Mouse (Mus musculus) CH12.LX (cell line): ENCODE results near the gene Xpnpep2. TPM values are rescaled to one million over a fixed set of nuclear protein-coding genes. Genes with fewer than 3 reads are reported as not detected.

Experiments used
- DNase-seq: peaks from one replicate; pipeline ENCODE4 v3.0.0-alpha.2; 2013; ENCODE audit errors: extremely low read depth
- H3K27ac ChIP-seq: 2 replicates; pipeline ENCODE4 v1.5.1; 2012; ENCODE audit warnings: low read depth, mild to moderate bottlenecking, control low read depth, moderate library complexity; ENCODE audit not compliant: insufficient read depth
- H3K27me3 ChIP-seq: replicated peaks from 2 replicates; pipeline ENCODE3; 2012; ENCODE audit warnings: inconsistent platforms
- H3K36me3 ChIP-seq, 2 experiments: replicated peaks in 1 of 2; 2 replicates each; pipeline versions ENCODE3 to v1.6.1; 2012; ENCODE audit warnings: inconsistent platforms in 1 of 2, low read length in 1 of 2, mild to moderate bottlenecking in 1 of 2, mixed read lengths in 1 of 2, moderate library complexity in 1 of 2; ENCODE audit not compliant: control insufficient read depth in 1 of 2, insufficient read depth in 1 of 2
- H3K4me1 ChIP-seq, 2 experiments: 2 replicates each; pipeline ENCODE4 v1.6.1; 2012; ENCODE audit warnings: inconsistent platforms in 1 of 2, moderate library complexity in 1 of 2; ENCODE audit not compliant: insufficient read depth in 2 of 2, control insufficient read depth in 1 of 2
- H3K4me2 ChIP-seq: 2 replicates; pipeline ENCODE4 v1.6.1; 2012; ENCODE audit warnings: low read depth, mild to moderate bottlenecking, control low read depth; ENCODE audit not compliant: poor library complexity, insufficient read depth, severe bottlenecking
- H3K4me3 ChIP-seq, 3 experiments: fragments of 150-350 bp in 1 of 3; sonication (generic) in 1 of 3; replicated peaks in 1 of 3; 2 replicates each; pipeline versions ENCODE3 to v1.5.1; 2011 to 2012; ENCODE audit warnings: low read depth in 2 of 3, low read length in 2 of 3, mild to moderate bottlenecking in 2 of 3, moderate library complexity in 2 of 3, control low read depth in 1 of 3, improper control_type of control experiment in 1 of 3, inconsistent platforms in 1 of 3, mixed read lengths in 1 of 3; ENCODE audit not compliant: poor library complexity in 1 of 3
- H3K79me2 ChIP-seq: replicated peaks from 2 replicates; pipeline ENCODE4 v1.6.1; 2012; ENCODE audit warnings: mild to moderate bottlenecking, moderate library complexity; ENCODE audit not compliant: control insufficient read depth, poor library complexity, insufficient read depth, severe bottlenecking; ENCODE audit errors: extremely low read depth
- H3K9ac ChIP-seq: 2 replicates; pipeline ENCODE4 v1.6.1; 2012; ENCODE audit warnings: low read depth, mild to moderate bottlenecking, control low read depth, moderate library complexity; ENCODE audit not compliant: insufficient read depth
- H3K9me3 ChIP-seq: replicated peaks from 2 replicates; pipeline ENCODE3; 2012; ENCODE audit warnings: low read length, inconsistent platforms, mixed read lengths
- CHD2 ChIP-seq: IDR thresholded peaks from 2 replicates; pipeline ENCODE4 v1.6.1; 2011; ENCODE audit warnings: low read length, improper control_type of control experiment
- E2F4 ChIP-seq: IDR thresholded peaks from 2 replicates; pipeline ENCODE4 v1.6.1; 2011; ENCODE audit warnings: low read depth, low read length, improper control_type of control experiment; ENCODE audit not compliant: insufficient replicate concordance
- ELF1 ChIP-seq: IDR thresholded peaks from 2 replicates; pipeline ENCODE4 v1.6.1; 2014; ENCODE audit warnings: low read depth, mild to moderate bottlenecking, inconsistent platforms, low read length, improper control_type of control experiment
- EP300 ChIP-seq: IDR thresholded peaks from 2 replicates; pipeline ENCODE4 v1.6.1; 2011; ENCODE audit warnings: low read length, improper control_type of control experiment
- IRF4 ChIP-seq: IDR thresholded peaks from 2 replicates; pipeline ENCODE4 v1.6.1; 2014; ENCODE audit warnings: low read depth, mild to moderate bottlenecking, inconsistent platforms, low read length, improper control_type of control experiment
- JUN ChIP-seq: IDR thresholded peaks from 2 replicates; pipeline ENCODE4 v1.6.1; 2011; ENCODE audit warnings: low read depth, mild to moderate bottlenecking, low read length, improper control_type of control experiment, moderate library complexity; ENCODE audit not compliant: insufficient read depth
- MAFK ChIP-seq: IDR thresholded peaks from 2 replicates; pipeline ENCODE4 v1.6.1; 2011; ENCODE audit warnings: low read length, improper control_type of control experiment; ENCODE audit not compliant: insufficient replicate concordance
- MAZ ChIP-seq: IDR thresholded peaks from 2 replicates; pipeline ENCODE4 v1.6.1; 2012; ENCODE audit warnings: low read depth, mild to moderate bottlenecking, inconsistent platforms, low read length, improper control_type of control experiment, moderate library complexity
- MXI1 ChIP-seq: IDR thresholded peaks from 2 replicates; pipeline ENCODE4 v1.6.1; 2011; ENCODE audit warnings: mild to moderate bottlenecking, low read depth, low read length, improper control_type of control experiment
- NELFE ChIP-seq: IDR thresholded peaks from 2 replicates; pipeline ENCODE4 v1.6.1; 2011; ENCODE audit warnings: low read depth, low read length, improper control_type of control experiment
- PAX5 ChIP-seq: IDR thresholded peaks from 2 replicates; pipeline ENCODE4 v1.6.1; 2012; ENCODE audit warnings: low read length, inconsistent platforms, mixed read lengths
- POLR2AphosphoS2 ChIP-seq: IDR thresholded peaks from 2 replicates; pipeline ENCODE4 v1.6.1; 2011; ENCODE audit warnings: low read depth, low read length, improper control_type of control experiment
- RCOR1 ChIP-seq: conservative IDR thresholded peaks from 2 replicates; pipeline ENCODE4 v1.6.1; 2012; ENCODE audit warnings: low read depth, mild to moderate bottlenecking, inconsistent platforms, low read length, improper control_type of control experiment
- SIN3A ChIP-seq: IDR thresholded peaks from 2 replicates; pipeline ENCODE4 v1.6.1; 2012; ENCODE audit warnings: low read length, improper control_type of control experiment, inconsistent platforms
- TBP ChIP-seq: conservative IDR thresholded peaks from 2 replicates; pipeline ENCODE4 v1.6.1; 2011; ENCODE audit warnings: low read depth, low read length, improper control_type of control experiment
- TCF12 ChIP-seq: IDR thresholded peaks from 2 replicates; pipeline ENCODE4 v1.6.1; 2014; ENCODE audit warnings: low read depth, mild to moderate bottlenecking, inconsistent platforms, low read length, improper control_type of control experiment
- UBTF ChIP-seq: IDR thresholded peaks from 2 replicates; pipeline ENCODE4 v1.6.1; 2012; ENCODE audit warnings: low read depth, mild to moderate bottlenecking, inconsistent platforms, low read length, improper control_type of control experiment, moderate library complexity
- USF1 ChIP-seq: IDR thresholded peaks from 2 replicates; pipeline ENCODE4 v1.6.1; 2014; ENCODE audit warnings: low read depth, mild to moderate bottlenecking, inconsistent platforms, low read length, improper control_type of control experiment
- USF2 ChIP-seq: conservative IDR thresholded peaks from 2 replicates; pipeline ENCODE4 v1.6.1; 2011; ENCODE audit warnings: low read depth, low read length, improper control_type of control experiment
- ZC3H11A ChIP-seq: IDR thresholded peaks from 2 replicates; pipeline ENCODE4 v1.6.1; 2012; ENCODE audit warnings: low read depth, mild to moderate bottlenecking, inconsistent platforms, low read length, improper control_type of control experiment
- ZKSCAN1 ChIP-seq: IDR thresholded peaks from 2 replicates; pipeline ENCODE4 v1.6.1; 2012; ENCODE audit warnings: low read depth, inconsistent platforms, low read length, improper control_type of control experiment, borderline replicate concordance
- ZMIZ1 ChIP-seq: IDR thresholded peaks from 2 replicates; pipeline ENCODE4 v1.6.1; 2012; ENCODE audit warnings: low read depth, mild to moderate bottlenecking, inconsistent platforms, low read length, improper control_type of control experiment
- dilution Hi-C: fragments of 300-500 bp; cut with MboI; formaldehyde crosslinking; loops from 2 replicates; pipeline ENCODE4 v1.14.3; 2020; ENCODE audit warnings: low sequenced_read_pairs; ENCODE audit not compliant: extremely low pct_unique_long_range_greater_than_20kb, extremely low pct_ligation_motif_present
- in situ Hi-C: fragments of 300-500 bp; cut with MboI; formaldehyde crosslinking; loops from 3 replicates; pipeline ENCODE4 v1.14.3; 2019; ENCODE audit warnings: low sequenced_read_pairs, low pct_ligation_motif_present, low pct_unique_long_range_greater_than_20kb, mixed read lengths
- polyA plus RNA-seq: library from polyadenylated mRNA; unstranded; fragments of >175 nt; gene quantifications from 2 replicates; pipeline ENCODE4 v1.2.1, GENCODE M21; 2012; ENCODE audit warnings: low read depth; ENCODE audit not compliant: insufficient read length
- total RNA-seq, 2 experiments: library from RNA; depleted of rRNA; stranded (reverse); fragments of 300-350 nt in 1 of 2; fragments of >200 nt in 1 of 2; gene quantifications; 2 replicates each; pipeline ENCODE4 v1.2.3; 2012 to 2014

The Xpnpep2 gene
- total RNA-seq (2012; rRNA removed) = 0.04 and 0.08 TPM in 2 replicates
- total RNA-seq (2014; rRNA removed) = 0.05 and 0.09 TPM in 2 replicates
- polyA plus RNA-seq = 0.07 and 0.14 TPM in 2 replicates

DNA sequence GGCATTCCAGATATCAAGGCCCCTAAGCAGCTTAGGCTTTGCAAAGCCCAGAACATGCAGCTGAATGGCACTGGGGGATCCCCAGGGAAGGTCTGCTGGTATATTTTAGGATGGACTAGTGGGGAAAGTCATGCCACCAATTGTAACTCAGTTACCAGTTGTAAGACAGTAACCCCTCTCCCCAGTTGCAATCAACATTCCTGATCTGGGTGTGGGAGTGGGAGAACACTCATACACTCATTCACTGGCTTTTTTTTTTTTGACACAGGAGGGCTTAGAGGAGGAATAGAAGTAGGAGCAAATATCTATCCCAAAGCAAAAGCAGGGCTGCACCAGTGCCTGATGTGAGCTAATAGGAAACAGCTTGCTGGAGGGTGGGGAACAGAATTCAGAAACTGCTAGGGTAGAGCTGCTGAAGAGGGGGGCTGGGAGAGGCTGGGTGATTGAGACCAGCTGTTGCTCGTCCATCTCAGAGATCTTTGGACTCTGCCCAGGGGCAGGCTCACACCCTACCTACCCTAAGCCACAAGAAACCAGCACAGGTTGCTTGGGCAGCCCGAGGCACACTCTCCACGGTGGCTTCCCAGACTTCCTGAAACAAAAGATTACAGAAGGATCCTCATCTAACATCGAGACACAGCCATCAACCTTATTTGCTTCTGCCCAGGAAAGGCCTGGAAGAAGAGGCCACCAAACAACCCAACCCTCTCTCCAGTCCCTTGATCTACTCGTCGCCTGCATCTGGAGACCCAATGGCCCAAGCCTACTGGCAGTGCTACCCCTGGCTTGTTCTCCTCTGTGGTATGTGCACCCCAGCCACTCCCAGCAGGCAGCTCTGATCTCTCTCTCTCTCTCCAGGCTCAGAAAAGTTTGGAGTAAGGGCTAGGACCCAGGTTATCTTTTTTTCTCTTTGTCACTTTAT, at the start of gene Xpnpep2:
Xpnpep2 (plus strand) TSS at position 332 of the 922 bp plus-strand sequence.
- dilution Hi-C loops = no loop called here
- Histone ChIP-seq H3K79me2 (no peaks in the 10 kb centered on the region), H3K27ac (no peak within 1 kb of the TSS), H3K9me3 (no peaks in the 10 kb centered on the region), H3K4me2 (no peak within 1 kb of the TSS), H3K4me1 (peaks cover 0 to 19% of the 10 kb centered on the region in 2 experiments; a peak in 2 of 4 replicates), H3K9ac (no peak within 1 kb of the TSS), H3K27me3 (no peaks in the 10 kb centered on the region), H3K4me3 (no peak within 1 kb of the TSS), H3K36me3 (no peaks in the 10 kb centered on the region)
- in situ Hi-C loops = no loop called here
- TF ChIP-seq USF2 (no peak), JUN (no peak), POLR2AphosphoS2 (no peak), EP300 (no peak), MAZ (no peak), UBTF (no peak), NELFE (no peak), MAFK (no peak), RCOR1 (no peak), CHD2 (no peak), SIN3A (no peak), USF1 (no peak), MXI1 (no peak), TBP (no peak), ELF1 (no peak), PAX5 (no peak), TCF12 (no peak)
- no peak for DNase-seq

- H3K27me3 ChIP-seq = no peaks in the 10 kb centered on the region
- dilution Hi-C loops (no loop called here), in situ Hi-C loops (no loop called here)
- no peak for DNase-seq
- H3K79me2 ChIP-seq = no peaks in the 10 kb centered on the region
- no peak overlapping the region for H3K27ac ChIP-seq
- no peak overlapping the region for H3K9ac ChIP-seq
- no peaks in the 10 kb centered on the region for H3K9me3 ChIP-seq
- H3K4me2 ChIP-seq = no peak overlapping the region
- no peaks in the 10 kb centered on the region for H3K36me3 ChIP-seq
- TF ChIP-seq IRF4 = no peak
- TF ChIP-seq E2F4 = no peak
- TF ChIP-seq ZC3H11A = no peak
- no peak for TF ChIP-seq RCOR1
- TF ChIP-seq ZMIZ1 = no peak
- no peak for TF ChIP-seq TCF12
- TF ChIP-seq POLR2AphosphoS2 = no peak
- no peak for TF ChIP-seq UBTF
- TF ChIP-seq ZKSCAN1 = no peak
- TF ChIP-seq USF1 = no peak
- no peaks in the 10 kb centered on the region for H3K4me1 ChIP-seq
- H3K4me3 ChIP-seq = no peak overlapping the region
Measured at GRCm38 (mm10) chrX:48062481-48062880, 46.0 kb upstream of the Xpnpep2 start.
